Mouse (Mus musculus): ENCODE data around the gene Zc3h7b.

DNA sequence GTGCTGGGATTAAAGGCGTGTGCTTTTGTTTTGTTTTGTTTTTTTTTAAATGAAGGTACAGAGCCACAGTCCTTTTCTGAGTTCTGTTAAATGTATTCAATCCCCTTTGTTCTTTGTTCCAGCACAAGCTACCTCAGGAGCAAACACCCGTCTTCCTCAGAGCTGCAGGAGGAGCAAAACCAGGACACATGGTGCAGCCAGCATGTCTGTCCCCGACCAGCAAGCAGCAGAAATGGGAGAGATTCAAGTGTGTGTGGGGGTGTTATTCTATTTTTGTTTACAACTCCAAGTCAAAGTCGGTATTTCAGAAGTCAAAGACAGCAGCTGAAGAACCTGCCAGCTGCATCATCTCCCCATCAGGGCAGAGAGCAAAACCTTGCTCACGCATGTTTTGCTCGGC lies 31.1 kb upstream of the Zc3h7b start:
- no peak for TF ChIP-seq ZNF384 (IDR thresholded peaks at IDR 0.05; ENCODE audit: low read depth, low read length)
- TF ChIP-seq ZC3H11A (IDR thresholded peaks at IDR 0.05; ENCODE audit: borderline replicate concordance, low read depth, low read length) = no peak
